Mouse (Mus musculus): ENCODE measurements at regions not wholly inside any gene's neighbourhood (a gene's known extent, or its start where the extent isn't known, plus 50 kb on each side); places are given as distances from the start of the nearest gene placed in this dataset.

DNA sequence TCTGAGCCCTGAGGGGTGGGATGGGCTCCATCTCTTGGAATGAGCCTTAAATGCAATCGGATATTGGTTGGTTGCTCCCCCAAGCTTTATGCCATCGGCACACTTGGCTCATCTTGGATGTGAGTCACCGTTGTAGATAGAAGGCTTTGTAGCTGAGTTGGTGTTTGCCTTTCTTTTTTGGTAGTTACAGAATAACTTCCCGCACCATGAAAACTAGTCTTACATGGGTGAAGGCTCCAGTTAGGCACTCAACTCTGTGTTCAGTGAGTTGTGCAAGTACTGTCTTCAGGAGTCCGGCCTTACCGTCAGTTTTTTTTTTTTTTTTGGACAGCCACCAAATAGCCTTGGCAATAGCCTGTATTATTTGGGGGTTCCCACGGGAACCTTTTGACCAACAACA lies 170.3 kb downstream of the Snx10 start:
- Histone ChIP-seq H3K27ac (ENCODE audit: insufficient read depth, low read depth, low read length) (no peak overlapping the region), H3K4me1 (ENCODE audit: control insufficient read depth, insufficient read depth, low read length) (no peaks in the 10 kb centered on the region), H3K4me3 (ENCODE audit: insufficient read depth, low read depth, low read length) (no peak overlapping the region)
- no peak for TF ChIP-seq POLR2A (IDR thresholded peaks at IDR 0.05; ENCODE audit: insufficient read depth, low read depth, low read length)
- TF ChIP-seq CTCF (IDR thresholded peaks at IDR 0.05; ENCODE audit: insufficient read depth, low read depth, low read length): no peak
- 46% methylated on average over 7 of the region's 7 CpGs for WGBS

DNA sequence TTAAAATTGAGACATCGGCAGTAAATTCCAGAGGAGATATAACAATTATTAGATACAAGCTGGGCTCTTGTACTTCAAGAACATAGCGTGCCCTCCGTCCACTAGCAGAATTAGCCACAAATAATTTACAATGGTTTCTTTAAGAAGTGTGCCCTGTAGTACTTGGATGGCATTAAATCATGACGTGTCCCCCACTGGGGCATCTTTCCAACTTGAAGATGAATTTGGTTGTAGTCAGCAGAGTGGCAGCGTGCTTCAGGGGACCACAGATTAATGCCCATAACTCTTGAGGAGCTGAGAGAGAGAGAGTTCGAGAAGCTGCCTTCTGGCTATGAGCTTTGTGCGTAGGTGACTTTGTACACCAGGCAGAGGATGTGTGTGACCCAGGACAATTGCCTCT lies 172.7 kb downstream of the Snx10 start:
- no peak for TF ChIP-seq POLR2A (IDR thresholded peaks at IDR 0.05; ENCODE audit: insufficient read depth, low read depth, low read length)
- TF ChIP-seq CTCF (IDR thresholded peaks at IDR 0.05; ENCODE audit: insufficient read depth, low read depth, low read length): no peak
- WGBS: 82% methylated on average over 7 of the region's 7 CpGs
- Histone ChIP-seq H3K27ac (ENCODE audit: insufficient read depth, low read depth, low read length) (no peak overlapping the region), H3K4me1 (ENCODE audit: control insufficient read depth, insufficient read depth, low read length) (no peaks in the 10 kb centered on the region), H3K4me3 (ENCODE audit: insufficient read depth, low read depth, low read length) (no peak overlapping the region)

DNA sequence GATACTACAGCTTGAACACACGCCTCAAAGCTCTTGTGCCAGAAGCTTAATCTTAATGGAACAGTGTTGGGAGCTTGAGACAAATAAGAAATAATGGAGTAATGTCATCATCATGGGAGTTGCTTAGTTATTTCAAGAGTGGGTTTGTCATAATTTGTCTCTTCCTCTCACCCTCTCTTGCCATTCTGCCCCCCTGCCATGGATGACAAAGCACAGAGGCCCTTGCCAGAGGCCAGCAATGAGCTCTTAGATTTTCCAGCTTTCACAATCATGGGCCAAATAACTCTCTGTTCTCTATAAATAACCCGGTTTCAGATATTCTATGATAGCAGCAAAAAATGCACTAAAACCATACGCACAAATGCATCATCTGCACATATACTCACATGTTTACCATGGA lies 174.1 kb downstream of the Snx10 start:
- Histone ChIP-seq H3K27ac (ENCODE audit: insufficient read depth, low read depth, low read length) (no peak overlapping the region), H3K4me3 (ENCODE audit: insufficient read depth, low read depth, low read length) (no peak overlapping the region), H3K4me1 (ENCODE audit: control insufficient read depth, insufficient read depth, low read length) (no peaks in the 10 kb centered on the region)
- WGBS: 91% methylated on average over 3 of the region's 3 CpGs
- TF ChIP-seq CTCF (IDR thresholded peaks at IDR 0.05; ENCODE audit: insufficient read depth, low read depth, low read length) (no peak), POLR2A (IDR thresholded peaks at IDR 0.05; ENCODE audit: insufficient read depth, low read depth, low read length) (no peak)

DNA sequence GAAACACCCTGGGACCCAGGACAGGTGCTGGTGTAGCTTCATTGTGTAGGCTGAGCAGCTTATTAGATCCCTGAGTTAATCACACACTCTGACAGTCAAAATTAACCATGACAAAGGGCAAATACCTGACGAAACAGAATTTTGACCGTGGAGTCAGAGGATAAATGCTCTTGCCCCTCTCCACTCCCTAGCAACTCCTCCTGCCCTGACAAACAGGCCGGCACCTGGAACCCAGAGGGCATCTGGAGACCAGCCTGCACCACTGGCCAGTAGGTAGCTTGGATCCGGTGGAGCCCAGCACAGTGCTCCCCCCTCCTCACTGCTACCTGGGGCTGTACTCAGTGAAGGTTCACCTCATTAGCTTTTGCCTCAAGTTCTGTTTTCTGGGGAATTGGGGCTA lies 174.5 kb downstream of the Snx10 start:
- H3K4me3 ChIP-seq (ENCODE audit: insufficient read depth, low read depth, low read length): no peak overlapping the region
- TF ChIP-seq CTCF (IDR thresholded peaks at IDR 0.05; ENCODE audit: insufficient read depth, low read depth, low read length) (no peak), POLR2A (IDR thresholded peaks at IDR 0.05; ENCODE audit: insufficient read depth, low read depth, low read length) (no peak)
- no peaks in the 10 kb centered on the region for H3K4me1 ChIP-seq (ENCODE audit: control insufficient read depth, insufficient read depth, low read length)
- 81% methylated on average over 4 of the region's 4 CpGs for WGBS
- H3K27ac ChIP-seq (ENCODE audit: insufficient read depth, low read depth, low read length): no peak overlapping the region

DNA sequence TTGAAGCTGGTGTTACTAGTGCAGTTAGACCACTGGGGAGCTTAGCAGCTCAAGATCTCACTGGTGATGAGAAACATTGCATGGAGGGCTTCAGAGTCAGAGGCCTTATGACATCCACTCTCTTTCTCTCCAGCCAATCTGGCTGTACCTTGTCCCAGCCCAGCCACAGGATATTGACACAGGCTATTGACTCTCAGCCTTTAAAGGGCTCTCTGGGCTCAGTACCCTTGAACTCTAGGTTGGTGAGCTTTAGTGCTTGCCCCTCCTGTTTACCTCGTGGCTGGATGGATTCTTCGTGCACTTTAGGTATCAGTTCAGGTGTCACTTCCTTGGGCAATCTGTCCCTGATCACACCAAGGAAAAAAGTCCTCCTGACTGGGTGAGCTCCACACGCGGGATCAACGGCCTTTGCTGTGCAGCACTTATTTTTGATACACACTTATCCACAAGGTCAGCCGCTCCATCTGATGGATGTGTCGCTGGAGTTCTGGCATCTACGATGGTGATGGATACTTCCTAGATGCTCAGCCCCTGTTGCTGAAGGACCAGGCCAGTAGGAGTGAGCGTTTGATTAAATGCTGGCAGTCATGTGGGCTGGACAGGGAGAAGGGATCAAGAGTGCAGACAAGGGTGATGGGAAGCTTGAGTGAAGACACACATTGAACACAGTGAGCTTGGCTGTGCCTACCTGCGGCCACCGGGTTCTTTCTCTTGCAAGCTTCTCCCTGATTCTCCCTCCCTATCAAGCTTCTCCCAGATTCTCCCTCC lies 177.7 kb downstream of the Snx10 start:
- no peaks in the 10 kb centered on the region for H3K4me1 ChIP-seq (ENCODE audit: control insufficient read depth, insufficient read depth, low read length)
- H3K4me3 ChIP-seq (ENCODE audit: insufficient read depth, low read depth, low read length): no peak overlapping the region
- no peak for TF ChIP-seq CTCF (IDR thresholded peaks at IDR 0.05; ENCODE audit: insufficient read depth, low read depth, low read length)
- WGBS: 95% methylated on average over 11 of the region's 11 CpGs
- H3K27ac ChIP-seq (ENCODE audit: insufficient read depth, low read depth, low read length): no peak overlapping the region

DNA sequence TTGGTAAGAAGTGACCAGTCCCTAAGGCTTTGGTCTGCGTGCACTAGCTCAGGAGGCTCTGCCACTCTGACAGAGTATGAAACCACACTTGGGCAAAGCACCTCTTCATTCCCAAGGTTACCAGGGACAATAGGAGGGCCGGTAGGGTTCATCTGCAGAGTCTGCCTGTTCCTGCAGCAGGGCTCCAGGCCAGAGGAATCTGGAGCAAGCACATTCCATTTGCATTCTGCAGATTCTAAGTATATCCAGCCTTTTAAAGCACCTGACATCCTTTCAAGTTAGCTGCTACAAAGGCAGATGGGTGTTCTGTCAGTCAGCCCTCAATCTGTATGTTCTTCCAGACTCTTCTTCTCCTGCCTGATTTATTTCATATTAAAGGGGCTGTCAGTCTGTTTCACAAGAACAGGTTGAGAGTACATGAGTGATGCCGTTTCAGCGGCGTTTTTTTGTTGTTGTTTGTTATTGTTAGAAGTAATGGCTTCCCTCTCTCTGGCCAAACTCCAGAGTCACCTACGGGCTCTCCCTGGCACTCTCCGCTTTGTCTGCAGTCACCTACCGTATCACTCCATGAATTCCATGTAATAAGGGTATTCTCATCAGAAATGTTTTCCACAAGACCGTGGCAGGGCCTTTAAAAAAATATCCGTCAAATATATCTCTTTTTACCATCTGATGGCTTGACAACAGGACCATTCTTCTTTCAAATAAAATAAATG lies 178.9 kb downstream of the Snx10 start:
- no peak for TF ChIP-seq POLR2A (IDR thresholded peaks at IDR 0.05; ENCODE audit: insufficient read depth, low read depth, low read length)
- no peak for TF ChIP-seq CTCF (IDR thresholded peaks at IDR 0.05; ENCODE audit: insufficient read depth, low read depth, low read length)
- Histone ChIP-seq H3K4me3 (ENCODE audit: insufficient read depth, low read depth, low read length) (no peak overlapping the region), H3K4me1 (ENCODE audit: control insufficient read depth, insufficient read depth, low read length) (no peaks in the 10 kb centered on the region), H3K27ac (ENCODE audit: insufficient read depth, low read depth, low read length) (no peak overlapping the region)
- 82% methylated on average over 10 of the region's 10 CpGs for WGBS

DNA sequence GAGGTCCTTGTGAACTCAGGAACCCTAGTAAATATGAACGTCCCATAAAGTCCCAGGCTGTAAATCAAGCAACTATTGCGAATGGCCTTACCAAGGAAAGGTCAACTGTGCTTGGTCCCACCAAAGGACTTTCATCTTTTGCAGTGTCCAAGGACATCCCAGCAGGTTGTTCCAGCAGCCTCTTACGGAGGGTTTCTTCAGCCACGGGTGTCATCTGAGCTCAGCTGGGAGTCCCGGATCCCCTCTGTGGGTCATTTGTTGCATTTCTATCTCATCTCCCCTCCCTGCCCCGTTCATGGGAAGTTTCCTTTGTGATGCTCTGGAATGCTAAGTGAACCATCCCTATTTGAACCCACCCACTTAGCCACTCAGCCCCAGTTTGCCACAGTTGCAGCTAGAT lies 184.3 kb downstream of the Snx10 start:
- TF ChIP-seq CTCF (IDR thresholded peaks at IDR 0.05; ENCODE audit: insufficient read depth, low read depth, low read length) (no peak), POLR2A (IDR thresholded peaks at IDR 0.05; ENCODE audit: insufficient read depth, low read depth, low read length) (no peak)
- Histone ChIP-seq H3K27ac (ENCODE audit: insufficient read depth, low read depth, low read length) (no peak overlapping the region), H3K4me3 (ENCODE audit: insufficient read depth, low read depth, low read length) (no peak overlapping the region), H3K4me1 (ENCODE audit: control insufficient read depth, insufficient read depth, low read length) (no peaks in the 10 kb centered on the region)
- 73% methylated on average over 6 of the region's 6 CpGs for WGBS

DNA sequence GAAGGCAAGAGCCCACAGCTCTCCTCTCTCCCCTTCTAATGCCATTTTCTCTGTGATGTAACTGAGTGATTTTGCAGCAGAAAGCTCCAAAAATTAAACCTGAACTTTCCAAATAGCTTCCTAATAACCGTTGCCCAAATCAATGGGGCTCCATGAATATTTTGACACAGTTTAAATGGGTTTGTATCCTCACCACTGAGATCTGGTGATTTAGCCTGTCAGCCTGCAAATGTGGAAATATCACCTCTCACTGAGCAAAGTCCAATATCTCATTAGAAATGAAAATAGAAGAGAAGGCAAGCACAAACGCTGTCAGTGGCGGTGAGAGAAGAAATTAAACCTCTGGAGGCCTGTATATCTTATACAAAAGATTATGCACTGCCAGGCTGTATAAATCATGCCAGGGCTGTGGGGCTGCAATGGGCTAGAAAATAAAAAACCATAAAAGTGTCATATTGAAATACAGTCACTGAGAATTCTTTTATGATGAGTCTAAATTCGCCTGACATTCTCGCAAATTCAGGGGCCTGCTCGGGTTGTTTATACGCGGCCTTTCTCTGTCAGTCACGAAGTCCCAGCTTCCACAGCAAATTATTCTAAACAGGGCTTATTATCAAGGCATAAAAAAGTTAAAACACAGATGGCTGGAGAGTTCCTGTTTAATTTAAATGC lies 185.1 kb downstream of the Snx10 start:
- TF ChIP-seq CTCF (IDR thresholded peaks at IDR 0.05; ENCODE audit: insufficient read depth, low read depth, low read length) (no peak), POLR2A (IDR thresholded peaks at IDR 0.05; ENCODE audit: insufficient read depth, low read depth, low read length) (no peak)
- WGBS: 72% methylated on average over 9 of the region's 9 CpGs
- H3K27ac ChIP-seq (ENCODE audit: insufficient read depth, low read depth, low read length): no peak overlapping the region
- H3K4me3 ChIP-seq (ENCODE audit: insufficient read depth, low read depth, low read length): no peak overlapping the region
- no peaks in the 10 kb centered on the region for H3K4me1 ChIP-seq (ENCODE audit: control insufficient read depth, insufficient read depth, low read length)

All from olfactory bulb, adult 2 months (tissue).